Mouse (Mus musculus) stomach, postnatal 0 days (tissue): Measurements from ENCODE around the gene Tnip1.

ENCODE experiments used
- CTCF ChIP-seq: IDR thresholded peaks from 2 replicates; pipeline ENCODE4 v1.5.1; 2016; ENCODE audit warnings: antibody characterized with exemption, low read depth, mild to moderate bottlenecking, moderate library complexity
- EP300 ChIP-seq: optimal IDR thresholded peaks from 2 replicates; pipeline ENCODE3; 2016; ENCODE audit warnings: antibody characterized with exemption

DNA sequence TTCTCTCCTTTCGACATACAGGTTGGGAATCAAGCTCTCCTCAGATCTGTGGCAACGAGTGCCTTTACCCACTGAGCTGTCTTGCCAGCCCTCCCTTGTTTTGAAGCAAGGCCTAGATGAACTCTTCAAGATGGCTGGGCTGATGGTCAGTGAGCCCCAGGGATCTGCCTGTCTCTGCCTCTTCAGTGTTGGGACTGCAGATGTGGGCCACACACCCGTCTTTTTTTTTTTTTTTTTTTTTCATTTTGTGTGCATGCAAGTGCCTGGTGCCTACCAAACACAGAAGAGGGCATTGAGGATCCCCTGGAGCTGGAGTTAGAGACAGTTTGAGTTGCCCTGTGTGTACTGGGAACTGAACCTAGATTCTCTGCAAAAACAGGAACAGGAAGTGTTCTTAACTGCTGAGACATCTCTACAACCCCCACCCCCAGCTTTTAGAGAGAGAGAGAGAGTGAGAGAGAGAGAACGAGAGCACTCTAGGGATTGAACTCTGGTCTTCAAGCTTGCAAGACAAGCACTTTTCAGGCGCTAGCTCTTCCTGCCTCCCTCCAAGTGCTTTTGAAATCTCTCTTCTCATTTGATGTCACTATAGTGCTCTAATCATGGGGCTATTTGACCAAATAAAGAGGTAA lies 78.4 kb downstream of the Tnip1 start:
- TF ChIP-seq EP300 = no peak
- TF ChIP-seq CTCF = no peak
